Mouse (Mus musculus) megakaryocyte-erythroid progenitor cell, adult 5-6 weeks (primary cell): ENCODE measurements around the gene Helz. TPM values are rescaled to one million over a fixed set of nuclear protein-coding genes. Genes with fewer than 3 reads are reported as not detected.
"Not testable (repeated sequence)": the region's sequence is repeated elsewhere in the genome, so short reads cannot be mapped to it uniquely, and the experiment has no call there.

Source experiments
- ATAC-seq: replicated peaks from 2 replicates; pipeline ENCODE4 v1.8.0; 2016; ENCODE audit warnings: mild to moderate bottlenecking, inconsistent platforms; ENCODE audit not compliant: severe bottlenecking, poor library complexity, low FRiP score, low TSS enrichment
- total RNA-seq, 2 experiments: library from RNA; stranded (forward) in 1 of 2; stranded (reverse) in 1 of 2; fragments of 200-1000, 215-1000 nt in 1 of 2; fragments of >200 nt in 1 of 2; fragmentation: Nextera tagmentation in 1 of 2; gene quantifications; 2 replicates each; pipeline ENCODE4 v1.2.3; 2014 to 2017

Gene Helz
- total RNA-seq (2014; fragmentation: Nextera tagmentation) (30.8 and 37.3 TPM in 2 replicates), total RNA-seq (2017) (21.4 and 22.3 TPM in 2 replicates)

DNA sequence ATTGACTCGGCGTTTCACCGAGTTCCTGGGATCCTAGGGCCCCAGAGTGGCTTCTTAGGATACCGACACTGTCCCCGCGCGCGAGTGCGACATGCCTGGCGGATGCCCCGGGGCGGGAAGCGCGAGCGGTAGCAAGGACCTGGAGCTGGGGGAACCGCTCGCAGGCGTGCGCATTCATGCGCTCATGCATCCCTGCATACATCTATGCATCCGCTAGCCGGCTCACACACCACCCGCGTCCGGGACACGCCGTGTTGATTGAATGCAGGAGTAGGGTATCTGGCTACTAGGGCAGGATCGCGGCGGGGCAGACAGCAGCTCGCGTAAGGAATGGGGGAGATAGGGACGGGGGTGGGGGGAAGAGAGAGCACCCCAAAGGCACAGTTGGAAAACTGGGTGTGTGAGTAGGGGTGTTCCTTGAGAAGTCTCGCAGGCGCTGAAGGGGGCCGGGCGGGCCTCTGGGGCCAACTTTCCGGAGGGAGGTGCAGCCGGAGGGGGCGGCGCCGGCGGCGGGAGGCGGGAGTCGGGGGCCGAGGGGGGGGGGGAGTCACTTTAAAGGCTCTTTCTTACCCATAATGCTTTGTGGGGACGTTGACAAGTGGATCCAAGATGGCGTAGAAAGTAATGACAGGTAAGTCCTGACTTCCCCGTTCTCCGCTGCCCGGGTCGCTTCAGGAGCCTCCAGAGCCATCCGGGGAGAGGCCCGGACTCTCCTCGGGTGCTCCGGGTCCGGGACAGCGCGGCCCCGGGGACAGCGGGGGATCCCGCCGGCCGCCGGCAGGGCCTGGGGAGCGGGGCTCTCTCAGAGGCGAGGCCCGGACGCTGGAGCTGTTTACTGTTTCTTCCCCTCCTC is at the start of gene Helz:
Gene Helz (plus strand): TSS at position 580 of the 853 bp plus-strand sequence.
- peak; percentile 85 for ATAC-seq

DNA sequence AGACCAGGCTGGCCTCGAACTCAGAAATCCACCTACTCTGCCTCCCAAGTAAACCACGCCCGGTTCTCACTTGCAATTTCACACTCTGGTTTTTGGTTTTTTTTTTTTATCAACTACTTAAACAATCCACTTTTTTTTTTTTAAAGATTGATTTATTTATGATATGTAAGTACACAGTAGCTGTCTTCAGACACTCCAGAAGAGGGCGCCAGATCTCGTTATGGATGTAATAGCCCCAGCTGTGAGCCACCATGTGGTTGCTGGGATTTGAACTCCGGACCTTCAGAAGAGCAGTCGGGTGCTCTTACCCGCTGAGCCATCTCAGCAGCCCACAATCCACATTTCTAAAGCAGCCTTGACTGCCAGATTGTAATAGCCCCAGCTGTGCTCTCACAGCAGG is 44.9 kb upstream of the Helz start:
- no peak for ATAC-seq

DNA sequence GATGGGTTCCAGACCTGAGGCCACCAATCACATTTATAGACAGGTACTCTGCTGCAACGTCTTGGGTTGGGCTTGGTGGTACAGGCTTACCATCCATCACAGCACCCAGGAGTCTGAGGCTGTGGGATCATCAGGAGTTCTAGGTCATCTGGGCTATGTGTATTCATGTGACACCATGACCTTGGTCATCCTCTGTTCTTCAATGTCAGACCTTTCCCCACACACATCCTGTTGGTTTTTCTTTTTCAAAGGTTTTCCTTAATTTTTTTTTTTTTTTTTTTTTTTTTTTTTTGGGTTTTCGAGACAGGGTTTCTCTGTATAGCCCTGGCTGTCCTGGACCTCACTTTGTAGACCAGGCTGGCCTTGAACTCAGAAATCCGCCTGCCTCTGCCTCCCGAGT is 43.4 kb upstream of the Helz start:
- not testable (repeated sequence) for ATAC-seq

DNA sequence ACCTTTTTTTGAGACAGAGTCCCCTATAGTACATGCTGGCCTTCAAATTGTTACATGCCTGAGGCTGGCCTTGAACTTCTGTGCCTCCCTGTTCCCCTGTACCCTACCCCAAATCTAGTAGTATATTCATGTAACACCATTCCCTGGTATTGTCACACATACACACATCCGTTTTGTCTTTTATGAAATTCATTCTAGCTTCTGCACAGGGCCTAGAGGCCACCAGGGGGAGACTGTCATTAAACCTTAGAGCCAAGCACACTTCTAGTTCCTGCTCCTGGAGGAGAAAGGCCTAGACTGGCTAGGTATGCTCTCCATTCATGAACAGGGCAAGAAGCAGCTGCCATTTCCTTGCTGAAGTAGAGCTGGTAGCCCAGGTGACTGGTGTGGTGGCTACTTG is 41.5 kb upstream of the Helz start:
- ATAC-seq, result peak; percentile 75

DNA sequence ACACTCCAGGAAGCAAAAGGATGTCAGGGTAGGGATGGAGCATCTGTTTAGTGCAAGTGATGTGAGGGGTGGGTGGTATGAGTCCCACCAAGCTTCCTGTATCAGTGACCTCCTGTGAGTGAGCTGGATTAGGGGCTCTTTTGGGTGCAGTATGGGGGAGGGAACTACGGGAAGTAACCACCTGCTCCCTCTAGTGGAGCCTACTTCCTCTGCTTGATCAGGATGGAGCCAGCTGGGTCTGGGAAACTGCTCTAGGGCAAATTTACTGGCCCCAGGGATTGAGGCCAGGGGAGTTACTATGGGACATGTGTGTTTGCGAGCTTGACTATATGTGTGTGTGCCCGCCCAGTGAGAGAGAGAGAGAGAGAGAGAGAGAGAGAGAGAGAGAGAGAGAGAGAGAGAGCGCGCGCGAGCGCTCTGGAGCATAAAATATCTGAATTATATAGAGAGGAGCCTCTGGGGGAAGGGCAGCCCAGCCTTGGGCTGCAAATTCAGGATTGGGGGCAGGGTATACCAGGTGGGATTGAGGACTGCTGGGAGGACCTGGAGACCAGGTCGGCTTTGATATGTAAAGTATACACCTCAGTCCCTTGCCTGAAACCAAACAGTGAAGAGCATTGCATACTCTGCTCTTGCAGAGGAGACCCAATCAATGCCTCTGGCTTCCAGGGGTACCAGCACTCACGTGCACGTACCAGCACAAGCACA is 37.9 kb upstream of the Helz start:
- peak; percentile 53 for ATAC-seq

DNA sequence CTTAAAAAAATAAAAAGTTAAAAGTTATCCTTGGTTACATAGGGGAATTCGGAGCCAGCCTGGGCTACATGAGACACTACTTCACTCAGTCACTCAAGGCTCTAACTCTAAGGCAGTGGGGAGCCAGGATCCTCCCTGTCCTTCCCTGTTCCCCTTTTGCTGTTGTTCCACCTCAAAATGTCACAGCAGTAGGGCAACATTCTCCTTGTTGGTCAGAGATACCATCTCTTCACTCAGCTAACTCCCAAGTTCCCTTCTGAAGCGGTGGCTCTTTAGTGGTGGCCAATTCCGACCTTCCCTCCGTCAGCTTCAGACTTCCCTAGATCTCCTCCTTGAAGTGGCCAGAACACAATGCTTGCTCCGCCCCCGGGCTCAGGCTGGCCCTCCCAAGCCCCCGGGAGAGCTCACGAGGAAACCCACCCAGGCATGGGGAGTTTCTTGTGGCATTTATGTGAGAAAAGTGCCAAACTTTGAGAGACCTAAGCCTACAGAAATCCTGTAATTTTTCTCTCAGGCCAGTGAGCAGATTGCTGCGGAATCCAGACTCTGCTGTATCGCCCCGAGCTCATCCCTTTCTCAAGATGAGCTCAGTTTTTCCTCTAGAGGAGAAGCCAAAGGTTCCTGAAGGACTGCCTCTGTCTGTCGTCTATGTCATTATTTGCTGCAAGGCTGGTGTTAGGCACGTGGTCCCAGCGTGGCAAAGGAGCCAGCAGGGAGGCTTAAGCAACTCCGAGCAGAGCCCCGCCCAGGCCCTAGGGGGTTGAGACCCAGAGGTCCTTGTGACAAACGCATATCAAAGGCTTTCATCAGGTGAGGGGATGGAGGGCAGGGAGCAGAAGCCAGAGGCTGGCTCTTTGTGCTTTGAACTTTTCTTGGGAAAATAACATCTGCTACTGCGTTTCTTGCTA is 37.1 kb upstream of the Helz start:
- ATAC-seq, result peak; percentile 39

DNA sequence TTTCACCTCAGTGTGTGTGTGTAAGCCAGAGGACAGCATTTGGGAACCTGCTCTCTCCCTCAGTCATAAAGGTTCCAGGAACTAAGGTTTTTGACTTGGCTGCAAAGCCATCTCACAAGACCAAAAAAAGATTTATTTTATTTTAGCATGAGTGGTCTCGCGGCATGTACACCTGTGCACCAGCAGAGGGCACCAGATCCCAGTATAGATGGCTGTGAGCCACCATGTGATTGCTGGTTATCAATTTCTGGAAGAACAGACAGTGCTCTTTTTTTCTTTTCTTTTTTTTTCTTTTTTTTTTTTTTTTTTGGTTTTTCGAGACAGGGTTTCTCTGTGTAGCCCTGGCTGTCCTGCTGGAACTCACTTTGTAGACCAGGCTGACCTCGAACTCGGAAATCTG is 35.8 kb upstream of the Helz start:
- peak; percentile 59 for ATAC-seq

DNA sequence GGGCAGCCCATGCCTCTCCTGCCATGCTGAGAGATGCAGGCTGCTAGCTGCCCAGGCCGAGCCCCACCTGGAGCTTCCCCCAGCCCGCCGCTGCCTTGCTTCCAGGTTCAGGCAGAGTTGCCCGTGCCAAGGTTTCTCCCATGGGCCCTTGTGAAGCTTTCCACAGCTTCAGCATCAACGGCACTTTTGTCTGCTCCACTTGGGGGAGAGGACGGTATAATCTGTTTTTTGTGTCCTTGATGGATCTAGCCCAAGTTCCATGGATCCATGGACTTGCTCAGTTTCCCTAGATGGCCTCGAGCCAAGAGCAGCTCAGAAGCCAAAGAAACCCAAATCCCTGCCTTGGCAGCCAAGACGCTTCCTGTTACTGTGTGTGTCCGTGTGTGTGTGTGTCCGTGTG is 34.7 kb upstream of the Helz start:
- ATAC-seq, result no peak

DNA sequence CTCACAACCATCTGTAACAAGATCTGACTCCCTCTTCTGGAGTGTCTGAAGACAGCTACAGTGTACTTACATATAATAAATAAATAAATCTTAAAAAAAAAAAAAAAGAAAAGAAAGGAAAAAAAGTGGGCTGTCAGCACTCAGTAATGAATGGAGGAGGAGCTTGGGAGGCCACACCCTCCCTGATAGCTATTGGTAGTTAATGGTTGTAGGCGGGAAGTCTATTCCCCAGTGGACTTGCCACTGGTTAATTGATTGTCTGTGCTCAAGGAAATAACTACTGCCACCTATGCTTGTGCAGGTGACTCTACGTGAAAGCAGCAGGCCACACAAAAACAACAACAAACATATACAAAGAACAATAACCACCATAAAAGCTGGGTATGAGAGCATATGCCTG is 31.3 kb upstream of the Helz start:
- ATAC-seq, result peak; percentile 80

DNA sequence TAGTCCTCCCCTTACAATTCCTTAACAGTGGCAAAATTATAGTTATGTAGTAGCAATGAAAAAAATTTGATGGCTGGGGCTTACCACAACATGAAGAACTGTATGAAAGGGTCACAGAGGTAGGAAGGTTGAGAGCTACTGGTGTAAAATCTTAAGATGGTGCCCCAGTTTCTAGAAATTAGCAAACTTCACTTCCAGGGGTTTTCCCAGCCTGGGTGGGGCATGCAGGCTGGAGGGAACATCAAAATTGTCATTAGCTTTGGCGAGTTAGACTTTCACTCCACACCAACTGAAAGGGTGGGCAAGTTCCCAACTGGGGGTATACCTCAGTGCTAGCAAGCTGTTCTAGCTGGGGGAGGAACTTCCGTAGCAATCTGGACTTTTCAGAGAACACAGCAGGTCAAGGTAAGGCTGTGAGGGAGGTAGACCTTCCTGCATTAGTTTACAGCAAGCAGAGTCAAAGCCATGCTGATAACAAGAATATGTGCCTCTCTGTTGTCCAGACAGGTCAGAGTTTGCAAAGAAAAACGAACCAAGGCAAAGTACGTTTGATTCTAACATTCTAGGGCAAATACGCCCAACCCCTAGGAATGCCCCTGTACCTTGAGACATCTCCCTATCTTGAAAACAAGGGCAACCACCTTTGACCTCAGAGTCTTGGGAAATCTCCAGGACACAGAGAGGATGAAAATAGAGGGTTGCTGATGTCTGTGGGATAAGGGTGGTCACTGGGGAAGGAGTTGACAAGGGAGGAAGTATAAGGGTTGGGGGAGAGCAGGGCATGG is 28.9 kb upstream of the Helz start:
- ATAC-seq, result no peak

DNA sequence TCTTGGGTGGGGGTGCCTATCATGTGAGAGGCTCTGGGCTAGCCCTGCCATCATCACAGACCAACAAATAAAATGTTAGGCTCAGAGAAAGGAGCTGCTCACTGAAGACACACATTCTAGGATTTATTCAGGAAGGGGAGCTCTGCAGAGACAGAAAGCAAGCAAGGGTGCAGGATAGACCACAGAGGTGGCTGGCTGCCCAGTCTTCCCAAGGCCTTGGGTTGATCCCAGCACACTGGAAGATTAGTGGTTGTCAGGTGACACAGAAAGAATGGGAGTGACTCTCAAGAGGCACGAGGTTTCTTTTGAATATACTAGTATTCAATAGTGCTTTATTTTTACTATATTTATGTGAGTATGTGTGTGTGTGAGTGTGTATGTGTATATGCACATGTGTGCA is 26.6 kb upstream of the Helz start:
- no peak for ATAC-seq

DNA sequence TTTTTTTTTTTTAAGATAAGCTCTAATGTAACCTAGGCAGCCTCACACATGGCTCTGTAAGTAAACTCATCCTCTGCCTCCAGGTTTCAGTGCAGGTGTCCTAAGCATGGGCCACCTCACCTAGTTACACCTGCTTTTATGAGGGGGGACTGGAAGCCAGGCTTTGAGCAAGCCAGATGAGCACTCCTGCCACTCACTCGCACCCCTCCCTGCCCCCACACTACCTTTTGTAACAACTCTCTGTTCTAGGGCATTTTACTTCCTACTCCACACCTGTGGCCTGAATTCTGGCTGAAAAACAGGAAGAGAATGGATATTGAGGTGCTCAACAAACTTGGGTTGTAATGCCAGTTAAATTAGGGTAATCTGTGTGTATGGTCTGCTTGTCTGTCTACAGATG is 22.8 kb upstream of the Helz start:
- no peak for ATAC-seq

DNA sequence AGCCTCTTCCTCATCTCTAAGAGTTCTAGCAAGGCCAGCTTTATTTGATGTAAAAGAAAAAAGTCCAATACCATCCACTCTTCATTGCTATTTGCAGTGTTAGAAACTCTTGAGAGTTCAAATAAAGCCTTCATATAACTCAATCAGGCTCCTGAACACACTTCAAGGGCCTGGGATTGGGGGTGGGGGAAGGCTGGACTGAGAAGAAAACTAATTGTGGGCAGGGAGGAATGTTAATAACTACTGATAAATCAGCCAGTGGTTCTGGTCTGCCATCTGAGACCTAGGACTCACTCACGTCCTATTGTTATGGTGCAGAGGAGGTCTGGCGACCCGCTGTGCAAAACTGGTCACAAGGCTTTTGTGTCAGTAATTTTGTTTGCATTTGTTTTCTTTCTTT is 20.1 kb upstream of the Helz start:
- no peak for ATAC-seq

DNA sequence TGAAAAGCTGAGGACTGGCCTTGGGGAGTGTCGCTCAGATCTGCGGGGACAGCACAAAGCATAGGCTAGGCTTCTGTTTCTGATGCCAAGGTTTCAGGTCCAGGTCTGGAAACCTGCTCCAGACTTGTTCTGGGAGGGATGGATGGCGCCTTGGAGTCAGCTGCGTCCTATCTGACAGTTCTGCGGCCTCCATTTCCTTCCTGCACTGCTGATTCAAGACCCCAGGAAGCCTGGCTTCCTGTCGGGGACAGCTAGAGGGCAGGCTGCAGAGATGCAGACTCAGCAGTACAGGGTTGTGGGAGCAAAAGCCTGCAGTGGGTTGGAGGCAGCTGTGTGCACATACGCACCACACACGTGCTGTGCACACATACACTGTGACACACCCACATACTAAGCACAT is 18.4 kb upstream of the Helz start:
- ATAC-seq, result peak; percentile 46; the same call in 1 of the 2 replicates

DNA sequence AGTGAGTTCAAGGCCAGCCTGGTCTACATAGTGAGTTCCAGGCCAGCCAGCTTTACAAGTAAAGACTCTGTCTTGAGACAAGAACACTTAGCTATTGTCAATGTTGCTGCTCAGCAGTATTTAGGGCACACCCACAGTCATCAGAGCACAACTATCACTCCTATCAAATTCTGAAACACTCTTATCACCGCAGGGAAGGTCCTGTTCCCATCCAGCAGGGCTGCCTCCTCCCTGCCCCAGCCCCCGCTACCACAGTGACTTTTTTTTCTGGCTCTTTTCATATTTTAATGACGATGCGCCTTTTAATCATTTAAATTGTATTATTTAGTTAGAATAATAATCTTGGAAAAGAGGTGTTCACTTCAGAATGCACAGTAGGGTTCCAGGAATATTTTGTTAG is 16.3 kb upstream of the Helz start:
- peak; percentile 88 for ATAC-seq

DNA sequence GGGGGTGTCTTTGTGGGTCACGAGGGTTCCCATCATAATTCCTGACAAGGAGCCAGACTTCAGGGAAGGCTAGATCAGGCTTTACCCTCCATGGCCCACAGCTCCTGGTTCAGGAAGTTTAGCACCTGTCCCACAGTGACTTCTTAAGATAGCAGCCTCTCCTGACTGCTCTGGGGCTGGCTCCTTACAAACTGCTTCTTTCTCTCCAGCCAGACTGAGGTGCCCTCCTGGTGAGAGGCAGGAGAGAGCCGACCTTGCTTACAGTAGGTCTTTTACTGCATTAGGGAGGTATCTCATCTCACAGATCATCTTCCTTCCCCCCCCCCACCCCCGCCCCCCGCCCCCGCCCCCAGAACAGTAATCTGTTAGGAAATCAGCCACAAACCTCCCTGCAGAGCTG is 15.5 kb upstream of the Helz start:
- no peak for ATAC-seq

DNA sequence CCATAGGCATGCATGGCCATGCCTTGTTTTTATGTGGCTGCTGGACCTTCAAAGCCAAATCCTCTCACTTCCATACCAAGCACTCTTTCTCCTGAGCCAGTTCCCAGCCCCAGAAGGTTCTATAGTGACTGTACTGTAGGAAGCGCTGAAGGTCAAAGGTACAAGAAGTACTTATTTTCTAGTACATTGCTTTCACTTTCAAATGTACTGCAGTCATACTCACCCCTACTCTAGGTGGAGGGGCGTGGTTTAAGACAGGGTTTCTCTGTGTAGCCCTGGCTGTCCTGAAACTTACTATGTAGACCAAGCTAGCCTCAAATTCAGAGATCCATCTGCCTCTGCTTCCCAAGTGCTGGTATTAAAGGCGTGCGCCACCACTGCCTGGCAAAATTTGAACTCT is 8.7 kb upstream of the Helz start:
- ATAC-seq, result no peak

DNA sequence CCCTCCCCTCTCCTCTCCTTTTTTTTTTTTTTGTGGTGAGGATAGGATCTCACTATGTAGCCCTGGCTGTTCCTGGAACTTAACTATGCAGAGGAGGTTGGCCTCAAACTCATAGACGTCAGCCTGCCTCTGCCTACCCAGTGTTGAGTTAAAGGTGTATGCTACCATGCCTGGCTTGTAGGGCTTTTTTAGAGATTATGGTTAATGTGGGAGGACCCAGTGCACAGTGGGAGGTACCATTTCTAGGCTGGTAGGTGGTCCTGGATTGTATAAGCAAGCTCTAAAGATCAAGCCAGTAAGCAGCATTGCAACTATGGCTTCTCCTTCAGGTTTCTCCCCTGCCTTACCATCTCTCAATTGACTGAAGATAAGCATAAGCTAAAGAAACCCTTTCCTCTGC is 7.4 kb upstream of the Helz start:
- ATAC-seq, result no peak
